Mouse (Mus musculus) myocyte (in vitro differentiated cells): ENCODE measurements around the gene Map2k5.

Experiments used
- CEBPB ChIP-seq: IDR thresholded peaks from 2 replicates; pipeline ENCODE4 v1.6.1; 2011; ENCODE audit warnings: mild to moderate bottlenecking, moderate library complexity; ENCODE audit not compliant: poor library complexity, insufficient read depth, severe bottlenecking
- E2F4 ChIP-seq: IDR thresholded peaks from one replicate; pipeline ENCODE4 v1.6.1; 2011; ENCODE audit warnings: mild to moderate bottlenecking, control low read depth, moderate library complexity; ENCODE audit not compliant: insufficient read depth
- MAX ChIP-seq: IDR thresholded peaks from one replicate; pipeline ENCODE4 v1.6.1; 2011; ENCODE audit warnings: low read depth, mild to moderate bottlenecking, control low read depth
- MYOD1 ChIP-seq, 3 experiments: IDR thresholded peaks; one replicate each; pipeline ENCODE4 v1.6.1; 2011; ENCODE audit warnings: control low read depth in 2 of 3, low read depth in 2 of 3, mild to moderate bottlenecking in 2 of 3, moderate library complexity in 1 of 3; ENCODE audit not compliant: insufficient read length in 2 of 3, control insufficient read depth in 1 of 3
- MYOG ChIP-seq, 3 experiments: IDR thresholded peaks; one replicate each; pipeline ENCODE4 v1.6.1; 2011; ENCODE audit warnings: control low read depth in 2 of 3, low read depth in 2 of 3, mild to moderate bottlenecking in 2 of 3; ENCODE audit not compliant: insufficient read length in 2 of 3, control insufficient read depth in 1 of 3, insufficient read depth in 1 of 3
- POLR2A ChIP-seq: IDR thresholded peaks from one replicate; pipeline ENCODE4 v1.6.1; 2011; ENCODE audit warnings: low read depth, mild to moderate bottlenecking, control low read depth, moderate library complexity; ENCODE audit not compliant: insufficient read length
- POLR2AphosphoS2 ChIP-seq: IDR thresholded peaks from one replicate; pipeline ENCODE4 v1.6.1; 2011; ENCODE audit warnings: low read depth, control low read depth; ENCODE audit not compliant: insufficient read length
- TCF12 ChIP-seq: IDR thresholded peaks from one replicate; pipeline ENCODE4 v1.6.1; 2011; ENCODE audit warnings: mild to moderate bottlenecking, control low read depth; ENCODE audit not compliant: poor library complexity, insufficient read depth, severe bottlenecking
- USF1 ChIP-seq: IDR thresholded peaks from one replicate; pipeline ENCODE4 v1.6.1; 2011; ENCODE audit warnings: low read depth, mild to moderate bottlenecking, control low read depth, moderate library complexity

GRCm38 (mm10) chr9:63331246-63331645 is 46.5 kb downstream of the Map2k5 start:
- no peak for TF ChIP-seq POLR2A
- no peak for TF ChIP-seq E2F4
- no peak for TF ChIP-seq USF1
- no peak for TF ChIP-seq TCF12
- TF ChIP-seq POLR2AphosphoS2 = no peak
- TF ChIP-seq CEBPB = no peak
- no peak for TF ChIP-seq MYOG (IDR thresholded peaks at IDR 0.05; ENCODE audit: control insufficient read depth in 1 of 3, insufficient read depth in 1 of 3, insufficient read length in 2 of 3, low read depth in 2 of 3)
- no peak for TF ChIP-seq MAX
- no peak for TF ChIP-seq MYOD1 (IDR thresholded peaks at IDR 0.05; ENCODE audit: control insufficient read depth in 1 of 3, insufficient read length in 2 of 3, low read depth in 2 of 3)
